Mouse (Mus musculus) heart, embryonic 11.5 days (tissue): Measurements from ENCODE around the gene Kcnj4. TPM values are rescaled to one million over a fixed set of nuclear protein-coding genes. Genes with fewer than 3 reads are reported as not detected.
A peak's percentile ranks its signal among the peaks of the same experiment; 100 is the strongest.
"Not testable (repeated sequence)": the region's sequence is repeated elsewhere in the genome, so short reads cannot be mapped to it uniquely, and the experiment has no call there.

ENCODE experiments used
- ATAC-seq: fragments of 200-750 bp; cut with Nextera tagmentation; replicated peaks from 2 replicates; pipeline ENCODE4 v1.8.0; 2017; ENCODE audit warnings: moderate library complexity; ENCODE audit not compliant: insufficient number of reproducible peaks, low FRiP score, low TSS enrichment
- H3K27ac ChIP-seq: fragments of 300-500 bp; sonication (generic); 2 replicates; pipeline ENCODE4 v1.5.1; 2014; ENCODE audit warnings: mild to moderate bottlenecking, low read depth, low read length
- H3K27me3 ChIP-seq: fragments of 300-500 bp; sonication (generic); 2 replicates; pipeline ENCODE4 v1.6.1; 2014; ENCODE audit warnings: mild to moderate bottlenecking, low read length, mixed read lengths; ENCODE audit not compliant: control insufficient read depth, insufficient read depth
- H3K36me3 ChIP-seq: fragments of 300-500 bp; sonication (generic); 2 replicates; pipeline ENCODE4 v1.6.1; 2014; ENCODE audit warnings: mild to moderate bottlenecking, low read length, moderate library complexity, mixed read lengths; ENCODE audit not compliant: control insufficient read depth, insufficient read depth
- H3K4me1 ChIP-seq: fragments of 300-500 bp; sonication (generic); 2 replicates; pipeline ENCODE4 v1.6.1; 2014; ENCODE audit warnings: low read length; ENCODE audit not compliant: control insufficient read depth, insufficient read depth
- H3K4me2 ChIP-seq: fragments of 300-500 bp; sonication (generic); 2 replicates; pipeline ENCODE4 v1.6.1; 2014; ENCODE audit warnings: mild to moderate bottlenecking, moderate library complexity
- H3K4me3 ChIP-seq: fragments of 300-500 bp; sonication (generic); 2 replicates; pipeline ENCODE4 v1.5.1; 2014; ENCODE audit warnings: low read depth, low read length
- H3K9ac ChIP-seq: fragments of 300-500 bp; sonication (generic); 2 replicates; pipeline ENCODE4 v1.6.1; 2014; ENCODE audit warnings: mild to moderate bottlenecking, low read depth, low read length, moderate library complexity
- H3K9me3 ChIP-seq: fragments of 300-500 bp; sonication (generic); replicated peaks from 2 replicates; pipeline ENCODE4 v1.6.1; 2016; ENCODE audit warnings: low read length; ENCODE audit not compliant: control insufficient read depth
- WGBS: fragments of 180-500 bp; shearing (Covaris S2); extraction: QIAGEN DNeasy Blood & Tissue Kit; methylation state at CpG from one replicate; pipeline ENCODE4 v1.1.7; 2014; ENCODE audit not compliant: insufficient replicate concordance; 5-methylcytosine and 5-hydroxymethylcytosine counted together
- polyA plus RNA-seq: library from polyadenylated mRNA; unstranded; fragments of >200 nt; fragmentation: Nextera tagmentation; extraction: Ambion mirVana; gene quantifications from 2 replicates; pipeline ENCODE4 v1.2.1, GENCODE M21; 2014

Gene Kcnj4
- polyA plus RNA-seq, 1 experiment from 2014 or later, result not detected

DNA sequence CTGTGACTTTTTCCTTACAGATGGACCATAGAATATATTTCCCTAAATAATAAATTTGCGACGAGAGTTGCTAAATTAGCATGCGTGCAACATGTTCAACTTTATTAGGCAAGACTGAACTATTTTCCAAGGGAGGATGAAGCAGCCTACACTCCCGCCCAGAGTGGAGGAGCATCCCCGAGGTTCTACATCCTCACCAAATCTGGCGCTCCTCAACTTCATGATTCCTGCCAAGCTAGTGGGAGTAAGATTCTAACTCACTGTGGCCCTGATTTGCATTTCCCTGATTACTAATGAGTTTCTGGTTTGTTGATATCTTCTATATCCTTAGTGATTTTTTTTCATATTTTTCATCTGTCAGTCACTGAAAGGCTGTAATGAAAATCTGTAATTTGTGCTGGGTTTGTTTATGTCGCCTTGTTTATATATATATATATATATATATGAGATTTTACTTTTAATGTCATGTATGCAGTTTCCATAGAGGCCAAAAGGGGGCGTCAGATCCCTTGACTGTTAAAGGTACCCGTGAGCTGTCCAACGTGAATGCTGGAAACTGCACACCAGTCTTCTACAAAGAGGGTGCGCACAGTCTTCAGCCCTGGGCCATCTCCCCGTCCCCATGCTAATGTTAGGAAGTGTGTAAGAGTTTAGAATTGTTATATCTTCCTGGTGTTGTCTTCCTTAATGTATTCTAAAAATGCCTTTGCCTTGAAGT lies 31.2 kb downstream of the Kcnj4 start:
- H3K4me1 ChIP-seq, result peaks cover 12% of the 10 kb centered on the region
- 48% methylated on average over 12 of the region's 12 CpGs for WGBS
- no peak for ATAC-seq
- no peaks in the 10 kb centered on the region for H3K9me3 ChIP-seq
- no peak overlapping the region for H3K4me3 ChIP-seq
- no peak overlapping the region for H3K4me2 ChIP-seq
- no peak overlapping the region for H3K9ac ChIP-seq
- H3K27ac ChIP-seq, result no peak overlapping the region
- H3K36me3 ChIP-seq, result no peaks in the 10 kb centered on the region
- H3K27me3 ChIP-seq, result no peaks in the 10 kb centered on the region

DNA sequence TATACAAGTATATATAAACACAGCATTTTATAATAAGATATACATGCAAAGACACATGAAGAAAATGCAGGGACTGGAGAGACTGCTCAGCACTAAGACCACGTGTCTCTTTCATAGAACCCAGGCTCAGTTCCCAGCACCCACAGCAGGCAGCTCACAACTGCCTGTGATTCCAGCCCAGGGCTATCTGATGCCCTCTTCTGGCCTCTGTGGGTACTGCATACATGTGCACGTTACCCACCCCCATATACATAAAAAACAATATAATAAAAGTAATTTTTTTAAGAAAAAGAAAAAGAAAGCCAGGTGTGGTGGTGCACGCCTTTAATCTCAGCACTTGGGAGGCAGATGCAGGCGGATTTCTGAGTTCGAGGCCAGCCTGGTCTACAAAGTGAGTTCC lies 32.0 kb downstream of the Kcnj4 start:
- 74% methylated on average over 5 of the region's 5 CpGs for WGBS
- Histone ChIP-seq H3K9ac (no peak overlapping the region), H3K4me1 (peaks cover 11% of the 10 kb centered on the region), H3K4me2 (no peak overlapping the region), H3K4me3 (no peak overlapping the region), H3K36me3 (no peaks in the 10 kb centered on the region), H3K9me3 (no peaks in the 10 kb centered on the region), H3K27ac (no peak overlapping the region), H3K27me3 (no peaks in the 10 kb centered on the region)
- ATAC-seq, result no peak

DNA sequence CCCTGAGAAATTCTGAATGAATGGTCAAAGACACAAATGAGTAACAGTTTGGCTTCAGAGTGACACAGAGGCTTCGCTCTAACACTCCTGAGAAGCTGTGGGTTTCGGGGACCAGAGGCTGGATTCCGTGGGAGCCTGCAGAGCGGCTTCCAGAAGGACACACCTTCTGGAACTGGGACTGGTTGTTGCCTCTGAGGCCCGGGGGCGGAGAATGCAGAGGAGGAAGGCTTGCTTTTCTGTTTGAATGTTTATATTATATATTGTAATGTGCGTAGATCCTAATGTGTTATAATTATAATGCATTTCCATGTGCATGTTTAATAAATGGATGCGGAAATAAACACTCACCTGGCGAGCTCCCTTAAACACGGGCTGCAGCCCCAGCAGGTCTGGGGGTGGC lies 33.9 kb downstream of the Kcnj4 start:
- H3K4me3 ChIP-seq, result no peak overlapping the region
- peak overlapping the region; percentile 45; the same call in 1 of the 2 replicates for H3K4me2 ChIP-seq
- 43% methylated on average over 10 of the region's 10 CpGs for WGBS
- H3K27ac ChIP-seq, result no peak overlapping the region
- H3K9ac ChIP-seq, result no peak overlapping the region
- H3K9me3 ChIP-seq, result no peaks in the 10 kb centered on the region
- peaks cover 4% of the 10 kb centered on the region; the same call in 1 of the 2 replicates for H3K27me3 ChIP-seq
- ATAC-seq, result no peak
- 0 out of 2 replicates have a peak, but pooled peaks cover 5% of the 10 kb centered on the region for H3K4me1 ChIP-seq
- no peaks in the 10 kb centered on the region for H3K36me3 ChIP-seq

DNA sequence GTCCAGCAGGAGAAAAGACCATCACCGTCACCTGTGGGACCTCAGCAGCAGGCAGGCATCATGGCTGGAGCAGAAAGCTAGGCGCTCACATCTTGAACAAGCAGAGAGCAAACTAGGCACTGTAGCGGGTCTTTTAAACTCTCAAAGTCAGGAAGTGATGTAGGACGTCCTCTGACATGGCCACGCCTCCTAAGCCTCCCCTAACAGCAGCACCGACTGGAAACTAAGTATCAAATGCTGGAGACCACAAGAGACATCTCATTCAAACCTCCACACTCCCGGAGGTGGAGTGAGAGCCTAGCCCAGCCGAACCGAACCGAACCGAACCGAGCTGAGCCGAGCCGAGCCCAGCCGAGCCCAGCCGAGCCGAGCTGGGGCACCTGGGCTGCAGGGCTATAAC lies 34.5 kb downstream of the Kcnj4 start:
- Histone ChIP-seq H3K4me2 (peak overlapping the region; percentile 45), H3K4me3 (peak overlapping the region; percentile 21; the same call in 1 of the 2 replicates), H3K9me3 (no peaks in the 10 kb centered on the region), H3K36me3 (no peaks in the 10 kb centered on the region), H3K4me1 (0 out of 2 replicates have a peak, but pooled peaks cover 5% of the 10 kb centered on the region), H3K9ac (0 out of 2 replicates have a peak overlapping the region, but pooled peaks have one; percentile 36), H3K27ac (no peak overlapping the region), H3K27me3 (peaks cover 4% of the 10 kb centered on the region; the same call in 1 of the 2 replicates)
- WGBS, result 18% methylated on average over 17 of the region's 17 CpGs
- no peak for ATAC-seq

DNA sequence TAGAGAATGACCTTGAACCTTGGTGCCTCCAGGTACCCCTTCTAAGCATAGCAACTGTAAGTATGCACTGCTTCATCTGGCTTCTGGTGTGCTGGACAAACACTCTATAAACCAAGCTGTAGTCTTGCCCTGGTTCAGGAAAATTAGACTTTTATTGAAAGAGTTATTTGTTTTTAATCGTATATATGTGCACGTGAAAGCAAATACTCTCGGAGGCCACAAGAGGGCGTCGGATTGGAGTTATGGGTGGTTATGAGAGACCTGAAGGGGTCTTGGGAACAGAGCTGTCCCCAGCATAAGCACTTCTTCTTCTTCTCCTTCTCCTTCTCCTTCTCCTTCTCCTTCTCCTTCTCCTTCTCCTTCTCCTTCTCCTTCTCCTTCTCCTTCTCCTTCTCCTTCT lies 35.5 kb downstream of the Kcnj4 start:
- Histone ChIP-seq H3K4me2 (no peak overlapping the region), H3K9me3 (no peaks in the 10 kb centered on the region), H3K36me3 (no peaks in the 10 kb centered on the region), H3K4me1 (0 out of 2 replicates have a peak, but pooled peaks cover 5% of the 10 kb centered on the region), H3K27ac (no peak overlapping the region), H3K9ac (no peak overlapping the region), H3K27me3 (peaks cover 4% of the 10 kb centered on the region; the same call in 1 of the 2 replicates), H3K4me3 (no peak overlapping the region)
- ATAC-seq, result no peak
- 59% methylated on average over 5 of the region's 5 CpGs for WGBS

DNA sequence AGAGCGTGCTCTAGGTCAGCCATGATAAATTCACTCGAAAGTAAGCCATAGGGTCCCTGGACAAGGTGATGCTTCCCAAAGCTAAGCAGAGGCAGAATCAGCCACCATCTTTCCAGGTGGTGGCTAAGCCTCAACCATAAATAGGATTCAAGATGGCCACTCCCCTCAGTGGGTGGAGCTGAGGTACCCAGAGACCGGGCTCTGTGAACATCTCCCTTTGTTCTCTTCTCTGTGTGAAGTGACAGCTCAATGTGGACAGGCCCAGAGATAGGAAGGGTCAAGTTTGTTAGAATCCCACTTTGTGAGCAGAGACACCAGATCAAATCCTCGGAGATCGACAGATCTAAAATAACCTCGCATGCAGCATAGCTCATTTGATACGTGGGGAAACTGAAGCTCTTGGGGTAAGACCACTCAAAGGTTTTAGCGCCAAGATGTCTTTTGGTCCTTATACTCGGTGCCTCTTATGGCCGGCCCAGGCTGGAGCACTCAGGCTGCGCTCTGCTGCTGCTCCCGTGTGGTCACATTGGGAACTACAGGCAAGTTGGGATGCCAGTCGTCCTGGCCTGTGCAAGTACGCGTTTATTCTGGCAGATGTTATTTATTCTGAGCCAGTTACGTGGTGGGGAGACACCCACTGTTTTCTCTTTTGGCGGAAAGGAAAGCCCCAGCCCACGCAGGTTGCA lies 38.3 kb downstream of the Kcnj4 start:
- Histone ChIP-seq H3K27me3 (peaks cover 4% of the 10 kb centered on the region; the same call in 1 of the 2 replicates), H3K4me3 (no peak overlapping the region), H3K4me1 (0 out of 2 replicates have a peak, but pooled peaks cover 5% of the 10 kb centered on the region), H3K4me2 (peak overlapping the region; percentile 20), H3K9me3 (no peaks in the 10 kb centered on the region), H3K9ac (no peak overlapping the region), H3K36me3 (no peaks in the 10 kb centered on the region), H3K27ac (no peak overlapping the region)
- ATAC-seq, result peak; percentile 67; the same call in 1 of the 2 replicates
- WGBS, result 7% methylated on average over 18 of the region's 18 CpGs

DNA sequence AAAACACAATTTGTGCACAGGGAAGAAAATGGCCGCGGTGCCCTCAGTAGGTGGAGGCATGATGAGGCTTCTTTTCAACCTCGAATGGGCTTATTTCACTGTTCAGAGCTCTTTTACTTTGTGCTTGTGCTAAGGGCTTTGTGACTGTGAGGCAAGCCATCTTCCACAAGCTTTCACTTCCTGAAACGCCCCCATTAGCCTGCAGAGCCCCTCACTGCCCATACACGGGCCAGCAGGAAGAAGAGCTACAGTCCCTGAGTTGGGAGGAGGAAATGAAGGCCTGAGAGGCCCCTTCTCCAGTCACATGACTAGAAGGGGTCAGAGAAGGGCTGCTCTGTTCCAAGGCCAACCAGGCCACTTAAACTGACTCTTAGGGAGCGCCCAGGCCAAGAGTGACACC lies 48.5 kb downstream of the Kcnj4 start:
- Histone ChIP-seq H3K27me3 (peaks cover 5% of the 10 kb centered on the region), H3K4me2 (no peak overlapping the region), H3K27ac (peak overlapping the region; percentile 15; the same call in 1 of the 2 replicates), H3K4me3 (no peak overlapping the region), H3K9me3 (no peaks in the 10 kb centered on the region), H3K4me1 (peaks cover 17% of the 10 kb centered on the region), H3K36me3 (no peaks in the 10 kb centered on the region), H3K9ac (no peak overlapping the region)
- 62% methylated on average over 6 of the region's 6 CpGs for WGBS
- no peak for ATAC-seq

DNA sequence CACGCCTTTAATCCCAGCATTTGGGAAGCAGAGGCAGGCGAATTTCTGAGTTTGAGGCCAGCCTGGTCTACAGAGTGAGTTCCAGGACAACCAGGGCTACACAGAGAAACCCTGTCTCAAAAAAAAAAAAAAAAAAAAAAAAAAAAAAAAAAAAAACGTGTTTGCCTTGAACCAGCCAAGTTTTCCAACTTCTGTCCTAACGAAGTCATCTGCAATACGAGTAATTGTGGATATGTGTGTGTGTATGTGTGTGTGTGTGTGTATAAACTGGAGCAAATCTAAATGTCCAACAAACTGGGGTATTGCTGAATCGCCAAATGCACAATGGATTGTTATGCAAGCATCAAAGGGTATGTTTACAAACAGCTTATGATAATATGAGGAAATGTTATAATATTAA lies 48.9 kb downstream of the Kcnj4 start:
- H3K4me3 ChIP-seq, H3K36me3 ChIP-seq, H3K9ac ChIP-seq, H3K9me3 ChIP-seq, ATAC-seq, H3K27me3 ChIP-seq, H3K27ac ChIP-seq: not testable (repeated sequence)
- Histone ChIP-seq H3K4me2 (peak overlapping the region; percentile 76), H3K4me1 (peaks cover 17% of the 10 kb centered on the region)
- 46% methylated on average over 6 of the region's 6 CpGs for WGBS
